Mouse (Mus musculus) layer of hippocampus, adult 18-20 months (tissue): ENCODE measurements around the gene 1700007K13Rik. TPM values are rescaled to one million over a fixed set of nuclear protein-coding genes. Genes with fewer than 3 reads are reported as not detected.
A peak's percentile ranks its signal among the peaks of the same experiment; 100 is the strongest.

ENCODE experiments used
- DNase-seq, 2 experiments: peaks; one replicate each; pipeline ENCODE4 v3.0.0; 2022; ENCODE audit warnings: low spot score in 2 of 2
- total RNA-seq, 2 experiments: library from RNA; stranded (reverse); gene quantifications; 2 replicates each; pipeline ENCODE4 v1.2.3; 2021

1700007K13Rik gene
- total RNA-seq, 2 experiments from 2014 or later, result 2.7 to 4.5 TPM

DNA sequence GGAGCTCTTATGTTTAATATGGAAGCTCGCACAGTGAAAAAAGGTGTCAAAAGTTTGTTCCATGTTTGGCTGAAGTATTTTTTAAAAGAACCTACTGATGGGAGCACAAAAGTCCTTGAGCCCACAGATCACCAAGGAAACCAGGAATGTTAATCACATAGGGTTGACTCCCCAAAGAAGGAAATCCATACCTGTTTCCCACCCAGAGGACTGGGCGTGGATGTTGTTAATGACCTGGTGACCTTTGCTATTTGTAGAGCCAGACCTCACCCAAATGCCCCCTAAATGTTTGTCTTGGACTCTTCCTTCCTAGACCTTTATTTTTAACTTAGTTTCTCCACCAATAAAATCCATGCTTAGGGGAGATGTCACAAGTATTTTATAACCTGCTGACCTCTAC, 4.5 kb upstream of the 1700007K13Rik start:
- no peak for DNase-seq

DNA sequence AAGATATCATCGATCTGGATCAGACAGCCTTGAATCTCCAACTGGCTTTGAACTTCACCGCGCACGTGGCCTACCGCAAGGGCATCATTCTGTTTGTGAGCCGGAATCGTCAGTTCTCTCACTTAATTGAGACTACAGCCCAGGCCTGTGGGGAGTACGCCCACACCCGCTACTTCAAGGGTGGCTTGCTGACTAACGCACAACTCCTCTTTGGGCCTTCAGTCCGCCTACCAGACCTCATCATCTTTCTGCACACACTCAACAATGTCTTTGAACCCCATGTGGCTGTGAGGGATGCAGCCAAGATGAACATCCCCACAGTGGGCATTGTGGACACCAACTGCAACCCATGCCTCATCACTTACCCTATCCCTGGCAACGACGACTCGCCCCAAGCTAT, 3.3 kb upstream of the 1700007K13Rik start:
- DNase-seq, result no peak

DNA sequence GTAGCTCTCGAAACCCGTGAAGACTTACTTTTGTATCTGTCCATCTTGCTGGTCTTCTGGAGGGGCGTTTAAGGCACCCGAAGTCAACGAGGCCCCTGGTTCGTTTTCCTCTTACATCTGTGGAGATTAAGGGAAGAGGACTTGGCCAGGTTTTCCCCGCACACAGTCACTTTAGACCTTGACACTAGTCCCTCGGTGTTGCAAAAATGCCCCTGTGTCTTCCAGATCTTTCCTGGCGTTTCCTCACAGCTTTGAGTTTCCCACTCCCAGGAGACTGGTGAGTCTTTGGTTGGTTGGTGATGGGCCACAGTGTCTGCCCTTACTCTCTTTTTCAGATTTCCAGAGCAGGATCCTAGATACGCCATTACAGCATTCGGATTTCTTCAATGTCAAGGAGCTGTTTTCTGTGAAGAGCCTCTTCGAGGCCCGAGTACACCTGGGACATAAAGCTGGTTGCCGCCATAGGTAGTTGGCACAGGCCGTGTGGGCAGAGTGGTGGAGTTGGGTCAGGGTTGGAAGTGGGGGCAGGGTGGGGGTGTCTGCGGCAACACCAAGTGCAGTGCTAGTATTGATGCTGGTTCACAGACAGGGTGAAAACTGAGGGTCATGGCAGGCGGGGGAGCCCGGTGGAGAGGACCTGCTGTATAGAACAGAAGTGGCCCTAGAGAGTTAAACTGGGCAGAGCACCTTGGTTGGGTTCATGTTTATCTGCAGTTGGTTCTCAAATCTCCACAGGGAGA, 2.5 kb upstream of the 1700007K13Rik start:
- DNase-seq, result no peak

DNA sequence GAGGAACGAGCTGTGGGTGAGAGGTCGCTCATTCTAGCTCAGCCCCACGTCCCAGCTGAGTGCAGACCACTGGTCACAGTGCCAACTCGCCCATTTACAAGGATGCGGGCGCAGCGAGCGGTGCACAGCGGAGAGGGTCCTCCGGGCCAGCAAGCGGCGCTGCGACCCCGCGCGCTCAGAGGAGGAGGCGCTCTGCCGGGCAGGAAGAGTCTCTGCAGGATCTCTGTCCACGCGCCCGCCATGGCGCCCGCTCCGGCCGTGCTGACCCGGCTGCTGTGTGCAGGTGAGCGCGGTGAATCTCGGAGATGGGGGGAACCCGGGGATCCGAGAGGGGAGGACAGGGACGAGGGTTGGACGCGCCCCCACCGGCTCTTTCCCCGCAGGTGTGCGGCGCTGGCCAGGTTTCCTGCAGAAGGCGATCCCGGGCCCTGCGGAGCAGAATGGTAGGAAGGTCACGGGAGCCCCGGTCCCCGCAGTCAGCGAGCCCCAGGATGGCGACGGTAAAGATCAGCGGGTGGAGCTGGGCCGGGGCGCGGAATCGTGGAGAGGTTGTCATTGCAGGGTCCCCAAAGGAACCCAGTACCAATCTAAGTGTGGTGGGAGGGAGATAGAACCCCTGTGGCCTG, 1.8 kb upstream of the 1700007K13Rik start, which contains the start of gene Mrps2:
Mrps2 (plus strand) TSS at position 207 of the 626 bp plus-strand sequence.
- DNase-seq, result peak; percentile 78 to 84

DNA sequence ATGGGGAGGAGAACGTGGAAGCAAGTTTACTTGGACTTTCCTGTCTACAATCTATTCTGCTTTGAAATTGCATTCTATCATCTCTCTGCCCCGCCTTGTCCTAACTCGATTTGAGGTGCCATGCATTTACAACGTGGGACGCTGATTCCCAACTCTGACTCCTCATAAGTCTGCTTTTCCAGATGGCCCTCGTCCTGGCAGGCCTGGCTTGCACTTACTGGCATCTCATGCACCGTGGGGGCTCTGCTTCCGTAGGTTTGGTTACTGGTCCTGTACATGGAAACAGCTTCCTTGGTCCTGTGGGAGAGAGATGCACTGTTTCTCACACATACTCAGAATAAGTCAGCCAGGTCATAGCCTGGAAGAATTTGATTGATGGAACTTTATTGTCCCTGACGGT, 1.2 kb downstream of the 1700007K13Rik start:
- no peak for DNase-seq

DNA sequence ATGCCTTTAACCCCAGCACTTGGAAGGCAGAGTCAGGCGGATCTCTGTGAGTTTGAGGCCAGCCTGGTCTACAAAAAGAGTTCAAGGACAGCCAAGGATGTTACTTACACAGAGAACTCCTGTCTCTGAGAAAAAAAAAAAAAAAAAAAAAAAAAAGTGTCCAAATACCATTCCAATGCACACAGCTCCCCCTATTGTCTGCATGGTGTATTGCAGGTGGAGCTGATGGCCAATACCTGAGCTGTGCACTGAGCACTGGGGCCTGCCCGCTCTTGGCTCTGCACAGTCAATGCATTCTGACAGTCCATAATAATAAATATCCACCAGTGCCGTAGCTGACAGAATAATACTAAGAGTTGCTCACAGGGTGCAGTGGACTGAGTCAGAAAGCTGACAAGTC, 2.2 kb downstream of the 1700007K13Rik start:
- DNase-seq, result peak; percentile 43 to 83

DNA sequence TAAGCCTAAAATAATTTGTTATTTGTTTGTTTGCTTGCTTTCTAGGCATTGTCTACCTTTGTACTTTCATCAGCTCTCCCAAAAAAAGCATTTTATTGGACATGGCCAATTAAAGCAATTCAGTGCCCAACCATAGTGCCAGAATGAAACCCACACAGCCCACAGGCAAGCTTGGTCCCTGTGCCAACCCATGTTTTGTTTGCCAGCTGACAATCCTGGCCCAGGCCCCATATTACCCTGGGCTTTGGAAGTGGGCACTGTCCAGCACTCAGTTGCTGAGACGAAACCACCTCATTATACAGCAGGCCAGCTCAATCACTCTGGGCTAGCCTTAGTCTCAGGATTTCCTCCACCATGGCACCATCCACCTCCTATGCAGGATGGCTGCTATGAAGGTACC, 9.5 kb downstream of the 1700007K13Rik start:
- DNase-seq, result no peak

DNA sequence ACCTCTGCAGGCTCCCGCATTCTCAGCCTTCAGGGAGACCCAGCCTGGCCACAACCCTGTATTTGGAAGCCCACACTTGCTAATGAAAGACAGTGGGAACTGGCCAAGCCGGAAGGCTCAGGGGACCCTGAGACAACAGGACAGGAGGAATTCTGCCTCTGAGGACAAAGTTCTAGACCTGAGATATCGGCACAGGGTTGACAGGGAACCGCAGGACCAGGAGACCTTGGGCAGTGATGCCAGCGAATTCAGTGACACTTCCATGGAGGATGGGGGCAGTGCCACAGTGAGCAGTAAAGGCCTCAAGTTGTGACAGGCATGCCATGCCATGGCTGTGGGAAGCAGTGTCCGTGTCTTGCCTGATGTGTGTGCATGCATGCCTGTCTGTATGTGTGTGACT, 12.6 kb downstream of the 1700007K13Rik start:
- no peak for DNase-seq

DNA sequence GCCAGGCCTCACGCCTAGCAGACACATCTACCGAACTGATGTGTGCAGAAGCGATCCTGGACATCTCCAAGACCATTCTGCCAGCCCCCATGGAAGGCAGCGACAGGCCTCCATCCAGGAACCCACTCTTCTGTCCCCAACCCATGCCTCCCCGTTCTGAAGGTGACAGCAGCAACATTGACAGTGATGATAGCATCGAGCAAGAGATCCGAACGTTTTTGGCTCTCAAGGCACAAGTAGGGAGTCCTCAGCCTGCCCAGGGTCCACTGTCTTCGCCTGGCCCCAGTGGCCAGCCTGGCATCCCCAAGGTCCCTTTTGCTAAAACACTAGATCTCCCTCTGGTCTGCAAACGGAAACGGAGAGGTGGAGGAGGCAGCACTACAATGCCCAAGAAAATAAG, 14.5 kb downstream of the 1700007K13Rik start:
- DNase-seq, result no peak

DNA sequence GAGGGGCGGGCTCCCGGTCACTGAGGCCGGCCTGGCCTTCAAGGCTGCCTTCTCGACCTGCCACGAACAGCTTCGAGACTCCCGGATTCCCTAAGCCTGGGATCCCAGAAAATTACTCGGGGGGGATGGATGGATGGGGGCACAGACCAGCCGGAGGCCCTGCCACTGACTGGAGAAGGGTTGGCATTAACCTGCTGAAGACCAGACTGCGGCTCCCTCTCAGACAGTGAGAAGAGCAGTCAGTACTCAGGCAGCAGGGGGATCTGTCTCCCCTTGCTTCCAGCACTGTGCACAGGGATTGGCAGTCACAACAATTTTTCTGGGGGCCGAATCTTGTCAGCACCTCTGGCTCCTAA, 18.8 kb downstream of the 1700007K13Rik start:
- DNase-seq, result no peak

DNA sequence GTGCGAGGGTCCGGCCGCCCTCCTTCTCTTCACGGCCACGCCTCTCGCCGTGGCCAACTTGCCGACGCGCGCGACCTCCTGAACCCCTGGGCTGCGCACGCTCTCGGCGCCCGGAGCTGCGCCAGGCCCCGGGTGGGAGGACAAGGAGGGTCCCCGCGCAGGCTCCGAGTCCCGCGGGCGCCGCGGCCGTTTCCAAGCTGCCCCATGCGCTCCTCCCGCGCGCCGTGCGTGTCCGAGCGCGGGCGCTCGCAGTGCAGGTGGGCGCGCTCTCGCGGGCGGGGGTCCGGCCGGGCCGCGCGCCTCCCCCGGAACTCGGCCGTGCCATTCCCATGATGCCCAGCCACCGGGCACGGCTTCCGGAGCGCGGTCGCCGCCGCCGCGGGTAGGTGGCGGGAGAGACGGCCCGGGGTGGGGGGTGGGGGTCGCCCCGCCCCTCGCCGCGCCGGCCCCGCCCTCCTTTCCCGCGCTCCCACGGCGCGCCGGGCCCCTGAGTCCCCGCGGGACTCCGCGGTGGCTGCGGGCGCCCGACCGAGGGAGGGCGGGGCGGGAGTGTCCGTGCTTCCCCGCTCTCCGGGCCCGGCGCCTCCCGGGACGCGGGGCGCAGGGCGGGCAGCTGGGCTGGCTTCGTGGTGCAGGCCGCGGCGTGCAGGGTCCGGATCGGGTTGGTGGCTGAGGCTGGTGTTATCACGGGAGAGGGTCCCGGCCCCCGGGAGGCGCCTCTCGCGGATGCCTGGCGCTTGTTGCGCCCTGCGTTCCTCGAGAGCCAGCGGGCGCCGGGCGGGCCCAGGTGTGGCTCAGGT, 19.4 kb downstream of the 1700007K13Rik start, which contains the start of gene Ppp1r26:
Ppp1r26 (plus strand) TSS at position 286 of the 800 bp plus-strand sequence.
- peak; percentile 32 for DNase-seq

DNA sequence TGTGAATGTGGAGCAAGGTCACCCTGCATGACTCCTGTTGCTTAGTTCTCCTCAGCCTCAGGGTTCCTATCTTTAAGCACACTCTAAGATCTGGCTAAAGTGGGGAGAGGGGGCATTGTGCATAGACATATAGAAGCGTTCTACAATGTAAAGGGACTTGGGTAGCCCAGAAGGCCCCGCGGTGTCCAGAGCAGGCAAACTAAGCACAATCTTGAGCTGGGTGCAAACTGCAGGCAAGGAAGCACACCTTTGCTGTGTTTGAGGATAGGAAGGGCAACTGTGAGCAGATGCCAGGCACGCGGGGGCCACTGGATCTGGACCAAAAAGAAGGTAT, 20.0 kb downstream of the 1700007K13Rik start:
- no peak for DNase-seq

DNA sequence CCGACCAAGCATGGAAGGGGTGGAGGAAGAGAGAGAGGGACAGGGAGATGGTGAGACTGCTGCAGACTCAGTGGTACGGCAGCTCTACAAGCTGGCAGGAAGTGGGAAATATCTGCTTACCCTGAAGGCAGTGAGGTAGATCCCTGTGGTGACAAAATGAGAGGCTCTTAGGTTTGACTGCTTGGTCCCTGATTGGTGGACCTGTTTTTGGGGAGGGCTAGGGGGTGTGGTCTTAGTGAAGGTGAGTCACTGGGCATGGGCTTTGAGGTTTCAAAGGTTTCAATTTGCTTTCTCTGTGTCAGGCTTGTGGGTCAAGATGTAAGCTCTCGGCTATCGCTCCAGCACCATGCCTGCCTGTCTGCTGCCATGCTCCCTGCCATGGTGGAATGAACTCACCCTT, 21.1 kb downstream of the 1700007K13Rik start:
- no peak for DNase-seq

DNA sequence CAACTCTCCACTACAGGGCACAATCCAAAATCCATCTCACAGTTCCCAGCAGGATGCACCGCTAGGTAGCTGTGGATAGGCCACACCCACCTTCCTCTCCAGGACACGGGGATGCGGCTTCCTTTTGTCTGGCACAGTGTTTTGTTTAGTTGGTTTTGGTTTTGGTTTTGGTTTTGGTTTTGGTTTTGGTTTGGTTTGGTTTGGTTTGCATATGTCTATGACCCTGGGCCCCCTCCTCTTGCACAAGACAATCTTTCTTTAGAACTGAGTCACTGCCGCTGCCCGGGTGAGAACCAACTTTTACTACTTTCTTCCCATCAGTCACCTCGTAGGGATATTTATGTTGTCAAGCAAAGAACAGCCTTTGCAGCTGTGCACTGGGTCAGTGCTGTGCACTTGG, 25.3 kb downstream of the 1700007K13Rik start:
- no peak for DNase-seq

DNA sequence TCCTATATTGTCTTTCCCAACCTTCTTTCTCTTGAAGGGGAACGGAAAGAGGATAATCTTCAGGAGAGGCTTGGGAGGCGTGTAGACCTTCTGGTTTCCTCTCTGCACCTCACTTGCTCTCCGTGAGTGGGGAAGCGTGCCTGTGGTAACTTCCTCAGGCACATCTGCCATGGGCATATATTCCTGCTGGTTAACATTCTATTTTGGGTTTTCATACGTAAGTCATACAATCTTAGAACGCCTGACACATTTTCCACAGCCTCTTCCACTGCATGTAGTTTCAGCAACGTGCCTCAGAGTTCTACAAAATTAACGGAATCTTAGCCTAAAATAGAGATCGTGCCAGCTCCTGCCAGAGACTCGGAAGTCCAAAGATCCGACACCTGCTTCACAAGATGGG, 30.7 kb downstream of the 1700007K13Rik start:
- DNase-seq, result no peak

DNA sequence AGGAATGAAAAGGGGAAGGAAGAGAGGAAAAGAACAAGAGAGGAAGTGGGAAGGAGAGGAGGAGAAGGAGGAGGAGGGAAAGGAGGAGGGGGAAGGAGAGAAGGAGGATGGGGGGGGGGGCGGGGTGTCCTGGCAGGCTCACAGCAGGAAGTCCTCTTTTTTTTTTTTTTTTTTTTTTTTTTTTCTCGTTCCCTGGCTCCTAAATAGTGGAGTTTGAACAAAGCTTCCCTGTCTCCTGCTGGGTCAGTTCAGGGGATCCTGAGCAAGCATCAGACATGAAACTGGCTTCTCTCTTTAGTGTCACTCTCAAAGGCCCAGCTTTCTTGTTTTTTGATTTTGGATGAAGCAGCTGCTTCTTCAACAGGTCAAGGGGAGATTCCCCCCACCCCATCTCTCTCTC, 32.6 kb downstream of the 1700007K13Rik start:
- DNase-seq, result no peak

DNA sequence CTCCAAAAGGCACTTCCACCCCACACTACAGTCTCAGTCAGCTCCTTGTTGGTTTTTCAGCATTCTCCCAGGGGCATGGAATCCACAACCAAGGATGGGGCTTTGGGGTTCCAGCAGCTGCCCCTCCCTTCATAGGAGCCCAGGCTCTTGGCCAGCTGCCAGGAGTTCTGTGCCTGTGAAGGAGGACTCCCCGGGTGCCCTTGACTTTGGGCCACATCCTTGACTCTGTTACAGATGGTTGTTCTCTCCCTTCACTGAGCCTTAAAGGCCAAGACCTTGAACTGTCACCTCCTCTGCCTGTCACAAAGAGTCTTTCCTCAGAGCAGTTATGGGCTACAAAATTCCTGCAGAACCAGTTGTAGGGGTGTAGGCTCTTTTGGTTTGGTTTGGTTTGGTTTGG, 33.3 kb downstream of the 1700007K13Rik start:
- DNase-seq, result no peak

DNA sequence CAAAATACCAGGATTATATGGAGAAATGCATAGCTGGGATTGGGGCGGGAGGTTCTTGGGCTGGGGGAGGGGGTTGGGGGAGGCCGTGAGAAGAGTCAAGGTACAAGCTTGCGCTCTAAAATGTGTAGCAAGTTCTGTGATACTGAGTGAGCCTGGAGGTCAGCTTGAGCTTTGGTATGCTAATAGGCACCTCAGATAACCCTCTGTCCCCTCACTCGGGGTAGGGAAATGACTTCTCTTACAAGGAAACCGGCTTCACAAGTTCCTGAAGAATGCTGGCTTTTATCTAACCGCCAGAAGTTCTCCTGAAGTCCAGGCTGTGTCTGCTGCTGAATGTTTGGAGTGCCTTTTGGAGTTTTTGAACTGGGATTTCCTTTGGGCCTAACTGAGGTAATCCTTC, 35.3 kb downstream of the 1700007K13Rik start:
- no peak for DNase-seq

DNA sequence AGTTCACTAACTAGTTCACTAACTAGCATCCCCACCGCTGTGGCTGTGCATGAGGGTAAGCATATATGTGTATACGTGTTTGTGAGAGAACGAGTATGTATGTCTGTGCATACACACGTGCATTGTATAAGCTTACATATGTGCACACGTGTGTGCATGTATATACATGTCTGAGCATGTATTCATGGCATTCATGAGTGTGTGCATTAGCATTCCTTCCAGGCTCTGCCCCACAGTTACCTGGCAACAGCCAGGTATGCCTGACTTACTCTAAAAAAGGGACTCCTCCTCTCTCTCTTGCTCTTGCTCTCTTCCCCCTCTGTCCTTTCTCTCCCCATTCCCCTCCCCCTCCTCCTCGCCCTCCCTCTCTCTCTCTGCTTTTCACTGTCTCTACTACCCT, 38.9 kb downstream of the 1700007K13Rik start:
- DNase-seq, result no peak

DNA sequence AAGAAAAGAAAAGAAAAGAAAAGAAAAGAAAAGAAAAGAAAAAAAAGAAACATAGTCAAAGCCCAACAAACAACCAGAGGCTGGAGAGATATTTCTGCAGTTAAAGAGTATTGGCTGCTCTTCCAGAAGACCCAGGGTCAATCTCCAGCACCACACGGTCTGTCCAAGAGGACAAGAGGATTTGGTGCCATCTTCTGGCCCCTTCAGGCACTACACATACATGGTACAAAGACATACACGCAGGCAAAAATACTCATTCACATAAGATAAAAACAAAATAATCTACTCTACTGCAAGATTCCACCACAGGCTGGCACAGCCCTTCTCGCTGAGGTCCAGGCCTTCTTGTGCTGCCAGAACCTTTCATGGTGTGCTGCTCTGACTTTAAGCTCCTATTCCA, 43.0 kb downstream of the 1700007K13Rik start:
- DNase-seq, result peak in 1 of 2 experiments; percentile 28

DNA sequence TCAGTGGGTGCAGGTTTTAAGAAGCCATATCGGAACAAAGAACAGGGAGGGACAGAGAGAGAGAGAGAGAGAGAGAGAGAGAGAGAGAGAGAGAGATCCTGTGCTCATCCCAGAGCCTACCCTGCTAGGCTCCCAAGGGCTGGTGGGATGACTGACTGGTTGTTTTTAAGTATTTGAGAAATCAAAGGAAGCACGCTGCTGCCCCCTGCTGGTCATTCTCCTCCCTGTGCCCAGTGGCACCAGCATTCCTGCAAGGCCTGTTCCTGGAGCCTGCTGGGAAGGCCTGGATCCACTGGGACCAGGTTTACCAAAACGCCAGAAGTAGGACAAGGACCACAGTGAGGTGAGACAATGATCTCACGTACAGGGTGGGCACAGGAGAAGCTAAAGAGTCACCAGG, 46.2 kb downstream of the 1700007K13Rik start:
- DNase-seq, result peak; percentile 90 to 99

DNA sequence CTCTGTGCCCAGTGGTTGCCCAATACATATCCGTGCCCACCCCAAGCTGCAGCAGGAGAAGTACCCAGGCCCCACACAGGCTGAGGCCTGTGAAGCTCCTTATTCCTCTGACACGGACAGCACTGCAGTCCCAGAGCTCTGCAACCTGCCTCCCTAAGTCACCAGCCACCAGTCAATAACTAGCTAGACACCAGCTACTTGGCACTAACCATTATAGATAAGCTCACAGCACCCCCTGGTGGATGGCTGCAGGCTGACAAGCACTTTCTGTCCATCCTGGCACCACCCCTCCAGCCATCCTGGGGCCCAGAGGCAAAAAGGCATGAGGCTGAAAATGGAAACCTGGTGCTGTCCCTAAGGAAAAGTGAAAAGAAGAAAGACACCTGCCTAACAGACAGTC, 48.1 kb downstream of the 1700007K13Rik start:
- peak; percentile 83 to 94 for DNase-seq
